In genomic region chr2:117079621-117080020, GRCm38 (mm10) we compare ENCODE assay signal across 12 mouse cellular contexts. TPM values are rescaled to one million over a fixed set of nuclear protein-coding genes. Genes with fewer than 3 reads are reported as not detected.
DNase-seq lines count a peak whose midpoint lies in the region; ATAC-seq lines count a peak whose summit lies in the region.
"Had no signal": no experiment of that assay in that cellular context is flagged by ENCODE, and none has a peak within 500 bp of the region (broad histone marks: within the 10 kb centered on the region; RNA-seq: fewer than 3 reads in every experiment).

No protein-coding gene starts in this region.

- H3K4me1 ChIP-seq in neural tube, embryonic 12.5 days = no peaks in the 10 kb centered on the region
- H3K4me1 ChIP-seq in midbrain, embryonic 10.5 days = no peaks in the 10 kb centered on the region
- H3K4me1 ChIP-seq: embryonic facial prominence, embryonic 15.5 days; liver, embryonic 15.5 days had no signal

- no peak overlapping the region for H3K9ac ChIP-seq in neural tube, embryonic 12.5 days
- H3K9ac ChIP-seq: embryonic facial prominence, embryonic 15.5 days; liver, embryonic 15.5 days had no signal

- 0 out of 2 replicates have a peak, but pooled peaks have one; percentile 44 for ATAC-seq in neural tube, embryonic 12.5 days (ENCODE audit: low FRiP score, low read depth)
- ATAC-seq in megakaryocyte-erythroid progenitor cell, adult 5-6 weeks (replicated peaks; ENCODE audit: low FRiP score, low TSS enrichment, poor library complexity, severe bottlenecking) = no peak

- no peak overlapping the region for H3K27ac ChIP-seq in neural tube, embryonic 12.5 days
- no peak overlapping the region for H3K27ac ChIP-seq in midbrain, embryonic 10.5 days (replicated peaks)
- H3K27ac ChIP-seq: embryonic facial prominence, embryonic 15.5 days; liver, embryonic 15.5 days had no signal

- DNase-seq in gastrocnemius, postnatal 25 days = peak; percentile 18
- DNase-seq in gastrocnemius, postnatal 4 days (ENCODE audit: low spot score in 2 of 2) = no peak
- DNase-seq in neural tube, embryonic 10.5 days (ENCODE audit: extremely low spot score, low spot score) = no peak
- DNase-seq in kidney, adult 9 months = peak; percentile 46
- no peak for DNase-seq in retina, postnatal 1 day
- no peak for DNase-seq in midbrain, embryonic 10.5 days (ENCODE audit: low spot score)
- DNase-seq: thymus, postnatal 25 days had no signal

- H3K27me3 ChIP-seq in neural tube, embryonic 12.5 days (replicated peaks) = no peaks in the 10 kb centered on the region
- no peaks in the 10 kb centered on the region for H3K27me3 ChIP-seq in midbrain, embryonic 10.5 days (ENCODE audit: low read depth, poor library complexity, severe bottlenecking)
- H3K27me3 ChIP-seq: embryonic facial prominence, embryonic 15.5 days; liver, embryonic 15.5 days had no signal

- 74% methylated on average over 5 of the region's 5 CpGs for WGBS in neural tube, embryonic 12.5 days
- WGBS in midbrain, embryonic 10.5 days = 89% methylated on average over 5 of the region's 5 CpGs

- no peaks in the 10 kb centered on the region for H3K9me3 ChIP-seq in neural tube, embryonic 12.5 days
- H3K9me3 ChIP-seq in midbrain, embryonic 10.5 days (replicated peaks) = no peaks in the 10 kb centered on the region
- H3K9me3 ChIP-seq: embryonic facial prominence, embryonic 15.5 days; liver, embryonic 15.5 days had no signal

- no peaks in the 10 kb centered on the region for H3K36me3 ChIP-seq in neural tube, embryonic 12.5 days
- H3K36me3 ChIP-seq in midbrain, embryonic 10.5 days = no peaks in the 10 kb centered on the region
- H3K36me3 ChIP-seq: embryonic facial prominence, embryonic 15.5 days; liver, embryonic 15.5 days had no signal

- H3K4me2 ChIP-seq in neural tube, embryonic 12.5 days (replicated peaks) = no peak overlapping the region
- H3K4me2 ChIP-seq: embryonic facial prominence, embryonic 15.5 days; heart, embryonic 11.5 days; liver, embryonic 15.5 days had no signal

- H3K4me3 ChIP-seq in neural tube, embryonic 12.5 days = no peak overlapping the region
- no peak overlapping the region for H3K4me3 ChIP-seq in midbrain, embryonic 10.5 days
- H3K4me3 ChIP-seq: embryonic facial prominence, embryonic 15.5 days; liver, embryonic 15.5 days had no signal

RNA-seq across cellular contexts. Expression of gene Spred1, which starts 41.6 kb away (rescaled TPM):
- 1 to 10 TPM; 8.3 to 9.0 TPM for total RNA-seq in gastrocnemius, postnatal 25 days (2021)
- 10 to 100 TPM; 37.0 to 40.3 TPM for total RNA-seq in gastrocnemius, postnatal 4 days (2021)
- polyA plus RNA-seq in neural tube, embryonic 12.5 days (2016; fragmentation: Nextera tagmentation; extraction: Ambion mirVana) = 20.6 and 21.7 TPM in 2 replicates
- 7.2 and 8.5 TPM in 2 replicates for polyA plus RNA-seq in midbrain, embryonic 10.5 days (2016; fragmentation: Nextera tagmentation; extraction: Ambion mirVana)
- total RNA-seq in megakaryocyte-erythroid progenitor cell, adult 5-6 weeks (2014; fragmentation: Nextera tagmentation) = 17.9 and 23.3 TPM in 2 replicates
- 25.8 and 43.1 TPM in 2 replicates for total RNA-seq in megakaryocyte-erythroid progenitor cell, adult 5-6 weeks (2017)

Comparison
In these comparisons a context has a peak if more than half of its experiments do, and no peak if none do; other contexts are left out.
1. DNase-seq: peak in gastrocnemius, postnatal 25 days (single experiment) and kidney, adult 9 months (single experiment); none in gastrocnemius, postnatal 4 days (0 of 2), neural tube, embryonic 10.5 days (single experiment), retina, postnatal 1 day (single experiment) and midbrain, embryonic 10.5 days (single experiment).